Mouse (Mus musculus): ENCODE results near the gene Ank2.

GRCm38 (mm10) chr3:126995970-126996369, 503.2 kb downstream of the Ank2 start:
- peak; percentile 53 for TF ChIP-seq CTCF (IDR thresholded peaks at IDR 0.05)
- no peak for TF ChIP-seq EP300 (IDR thresholded peaks at IDR 0.05)

Measured in lung, postnatal 0 days (tissue).